Mouse (Mus musculus) forelimb bud, embryonic 11.5 days (tissue): ENCODE measurements around the gene Meis2.

Experiments used
- DNase-seq: peaks from one replicate; pipeline ENCODE4 v3.0.0-alpha.2; 2012; ENCODE audit warnings: low read depth, low spot score

Meis2 gene

DNA sequence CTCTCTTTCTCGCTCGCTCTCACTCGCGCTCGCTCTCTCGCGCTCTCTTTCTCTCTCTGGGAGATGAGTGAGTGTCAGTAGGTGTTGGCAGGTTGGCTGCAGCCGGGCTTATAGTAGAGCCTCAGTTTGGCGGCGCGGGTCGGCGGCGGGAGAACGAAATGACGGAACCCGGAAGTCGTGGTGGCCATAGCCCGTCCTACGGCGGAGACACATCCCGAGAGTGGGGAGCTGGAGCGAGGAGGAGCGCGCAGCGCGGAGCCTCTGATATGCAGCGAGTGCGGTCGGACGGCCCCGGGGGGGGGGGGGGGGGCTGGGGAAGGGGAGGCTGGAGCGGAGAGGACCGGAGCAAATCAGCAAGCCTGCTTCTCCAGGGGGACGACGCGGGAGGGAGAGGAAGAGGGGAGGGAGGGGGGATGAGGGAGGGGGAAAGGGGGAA, at the start of gene Meis2:
Gene Meis2, minus strand, starts transcription at position 270 of the 436 bp plus-strand sequence.
- peak; percentile 79 for DNase-seq

DNA sequence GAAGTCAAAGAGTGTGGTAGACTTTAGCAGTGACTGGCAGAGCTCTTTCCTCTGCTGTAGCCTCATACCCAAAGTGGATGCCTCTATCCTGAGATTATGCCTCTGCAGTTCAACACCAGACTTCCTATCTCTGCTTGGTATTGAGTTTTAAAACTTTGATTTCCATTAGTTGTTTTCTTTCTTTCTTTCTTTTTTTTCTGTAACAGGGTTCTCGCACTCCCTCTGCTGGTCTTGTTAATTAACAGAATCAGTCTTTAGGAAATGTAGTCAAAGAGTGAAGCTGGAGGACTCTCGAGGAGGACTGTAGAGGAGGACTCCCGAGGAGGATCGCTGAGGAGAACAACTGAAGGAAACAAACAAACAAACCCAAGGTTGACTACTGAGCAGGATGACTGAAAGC, 40.6 kb upstream of the Meis2 start:
- DNase-seq: no peak

DNA sequence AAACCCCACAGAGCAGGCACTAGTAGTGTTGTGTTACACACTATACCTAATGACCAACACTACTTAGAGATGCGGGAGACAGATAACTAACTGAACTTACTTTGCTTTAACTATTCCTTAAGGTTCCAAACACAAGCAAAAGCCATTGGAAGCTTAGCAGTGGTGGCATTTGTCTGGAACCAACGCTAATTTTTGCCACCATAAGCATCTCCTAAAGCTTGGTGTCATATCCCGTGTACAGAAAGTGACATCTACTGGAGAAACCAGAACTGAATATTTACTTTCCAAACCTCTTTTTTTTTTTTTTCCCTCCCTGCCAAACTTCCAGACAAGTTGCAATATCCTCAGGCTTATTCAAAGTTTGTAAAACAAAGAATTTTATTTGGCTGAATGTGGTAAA, 39.5 kb upstream of the Meis2 start:
- DNase-seq: no peak

DNA sequence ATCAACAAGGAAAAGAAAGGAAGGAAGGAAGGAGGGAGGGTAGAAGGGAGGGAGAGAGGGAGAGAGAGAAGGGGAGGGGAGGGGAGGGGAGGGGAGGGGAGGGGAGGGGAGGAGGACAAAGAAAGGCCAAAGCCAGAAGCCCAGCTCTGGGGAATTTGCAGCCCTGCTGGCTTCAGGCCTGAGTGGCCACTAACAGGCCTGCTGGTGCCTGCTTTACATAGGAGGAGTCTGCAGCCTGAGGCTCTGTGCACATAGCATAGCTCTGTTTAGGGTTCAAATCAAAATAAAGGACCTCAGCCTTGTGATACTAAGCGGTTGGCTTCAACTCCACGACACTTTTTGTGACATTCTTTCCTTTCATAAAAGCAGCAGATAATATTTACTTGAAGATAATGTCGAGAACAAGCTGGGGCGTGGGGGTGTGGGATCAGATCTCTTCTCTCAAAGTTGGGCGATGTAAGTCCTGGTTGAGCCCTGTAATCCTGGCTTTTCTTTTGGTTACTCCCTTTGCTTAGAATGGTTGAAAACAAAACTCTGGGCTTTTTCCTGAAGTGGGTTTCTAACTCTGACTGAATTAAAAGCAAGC, 37.9 kb upstream of the Meis2 start:
- no peak for DNase-seq

DNA sequence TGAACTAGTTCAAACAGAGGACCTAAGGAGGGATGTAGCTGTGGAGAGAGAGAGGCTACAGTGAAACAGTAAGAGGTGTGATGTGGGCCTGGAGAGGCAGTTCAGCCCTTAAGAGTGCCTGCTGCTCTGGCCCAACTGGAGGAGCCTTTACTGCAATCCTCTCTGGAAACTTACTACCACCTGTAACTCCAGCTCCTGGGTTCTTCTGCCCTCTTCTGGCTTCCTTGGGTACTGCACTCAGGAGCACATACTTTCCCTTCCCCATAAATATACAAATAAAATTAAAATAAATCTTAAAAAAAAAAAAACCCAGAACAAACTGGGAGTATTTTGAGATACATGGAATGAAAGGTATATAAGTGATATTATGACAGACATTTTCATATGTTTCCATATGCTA, 35.6 kb upstream of the Meis2 start:
- peak; percentile 58 for DNase-seq

DNA sequence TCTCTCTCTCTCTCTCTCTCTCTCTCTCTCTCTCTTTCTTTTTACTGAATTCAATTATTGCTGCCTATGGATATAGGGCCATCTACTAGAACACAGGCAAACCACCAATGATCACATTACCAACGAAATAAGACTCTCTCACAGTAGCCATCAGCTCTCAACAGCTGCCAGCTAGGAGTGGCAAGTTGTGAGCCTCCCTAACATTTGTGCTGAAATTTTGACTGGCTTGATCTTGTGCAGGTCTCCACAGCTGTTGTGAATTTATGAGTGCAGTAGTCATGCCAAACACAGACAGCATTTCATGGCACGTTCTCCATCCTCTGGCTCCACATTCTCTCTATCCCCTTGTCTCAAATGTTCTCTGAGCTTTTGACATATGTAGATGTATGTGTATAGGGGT, 15.3 kb upstream of the Meis2 start:
- DNase-seq: no peak

DNA sequence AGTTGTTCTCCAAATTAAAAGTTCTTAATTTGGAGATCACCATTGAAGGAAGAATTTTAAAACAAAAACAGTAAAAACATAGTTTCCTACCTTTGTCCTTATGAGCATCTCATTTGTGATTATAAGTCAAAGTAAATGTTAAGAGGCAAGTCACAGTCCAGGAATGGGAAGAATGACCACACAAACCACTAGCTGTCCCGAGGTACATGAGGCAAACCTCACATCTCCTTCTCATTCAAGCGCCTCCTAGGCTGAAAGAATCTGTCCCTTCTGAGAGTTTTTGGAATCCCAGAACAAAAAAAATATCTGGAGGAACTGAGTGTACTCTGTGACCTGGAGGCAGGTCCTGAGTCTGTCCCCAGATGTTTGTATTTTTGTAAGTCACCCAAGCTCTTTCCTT, 13.2 kb upstream of the Meis2 start:
- DNase-seq: no peak

DNA sequence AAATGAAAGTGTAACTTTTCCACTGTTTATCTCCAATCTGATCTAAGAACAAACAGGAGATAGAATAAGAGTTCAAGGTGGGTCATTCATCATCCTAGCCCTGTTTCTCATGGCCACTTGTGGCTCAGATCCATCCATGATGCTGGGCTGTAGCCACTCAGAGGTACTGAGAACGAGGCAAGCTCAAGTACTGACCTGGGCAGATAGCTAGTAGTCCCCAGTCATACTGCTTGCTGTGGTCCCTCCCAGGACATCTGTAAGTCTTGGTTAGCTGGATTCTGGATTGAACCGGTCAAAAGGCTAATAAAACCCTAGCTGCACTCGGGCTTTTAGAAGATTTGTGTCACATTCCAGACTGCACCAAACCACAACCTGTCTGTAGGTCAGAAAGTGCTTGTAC, 12.1 kb upstream of the Meis2 start:
- DNase-seq: no peak

DNA sequence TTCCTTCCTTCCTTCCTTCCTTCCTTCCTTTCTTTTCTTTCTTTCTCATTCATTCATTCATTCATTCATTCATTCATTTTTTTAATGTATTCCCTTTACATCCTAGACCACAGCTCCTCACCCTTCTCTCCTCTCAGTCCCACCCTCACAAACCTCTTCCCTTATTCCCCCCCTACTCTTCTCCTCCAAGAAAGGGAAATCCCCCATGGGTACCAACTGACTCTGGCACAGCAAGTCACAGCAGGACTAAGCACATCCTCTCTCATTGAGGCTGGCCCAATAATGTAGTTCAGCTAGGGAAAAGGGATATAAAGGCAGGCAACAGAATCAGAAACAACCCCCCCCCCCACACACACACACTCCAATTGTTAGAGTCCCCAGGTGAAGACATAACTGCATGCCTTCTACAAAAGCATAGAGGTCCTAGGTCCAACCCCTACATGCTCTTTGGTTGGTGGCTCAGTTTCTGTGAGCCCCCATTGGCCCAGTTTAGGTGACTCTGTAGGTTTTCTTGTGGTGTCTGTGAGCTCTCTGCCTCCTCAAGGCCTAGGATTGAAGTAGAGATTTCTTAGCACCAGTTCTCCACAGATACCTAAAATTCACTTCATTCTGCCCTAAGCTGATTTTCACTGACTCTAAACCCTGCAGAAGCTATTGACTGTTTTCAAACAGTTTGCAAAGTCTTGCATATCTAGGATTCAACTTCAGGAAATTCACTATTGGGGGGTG, 11.3 kb upstream of the Meis2 start:
- no peak for DNase-seq

DNA sequence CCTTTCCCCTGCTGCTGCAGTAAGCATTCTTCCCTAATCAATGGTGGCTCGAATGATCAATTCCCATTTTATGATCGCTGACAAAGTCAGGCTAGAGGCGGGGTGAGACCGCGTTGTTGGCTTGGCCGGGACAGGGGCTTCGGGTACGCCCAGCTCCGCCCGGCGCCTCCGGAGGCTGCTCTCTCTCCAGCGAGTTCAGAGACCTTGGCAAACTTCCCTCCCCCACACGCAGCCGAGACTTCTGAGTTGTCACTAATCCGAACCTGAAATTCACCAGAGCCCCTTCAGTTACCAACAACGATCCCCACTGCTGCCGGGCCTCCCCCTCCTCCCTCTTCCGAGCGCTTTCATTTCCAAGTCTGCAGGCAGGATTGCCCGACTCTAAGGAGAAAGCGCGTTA, 10.3 kb upstream of the Meis2 start:
- DNase-seq: peak; percentile 85

DNA sequence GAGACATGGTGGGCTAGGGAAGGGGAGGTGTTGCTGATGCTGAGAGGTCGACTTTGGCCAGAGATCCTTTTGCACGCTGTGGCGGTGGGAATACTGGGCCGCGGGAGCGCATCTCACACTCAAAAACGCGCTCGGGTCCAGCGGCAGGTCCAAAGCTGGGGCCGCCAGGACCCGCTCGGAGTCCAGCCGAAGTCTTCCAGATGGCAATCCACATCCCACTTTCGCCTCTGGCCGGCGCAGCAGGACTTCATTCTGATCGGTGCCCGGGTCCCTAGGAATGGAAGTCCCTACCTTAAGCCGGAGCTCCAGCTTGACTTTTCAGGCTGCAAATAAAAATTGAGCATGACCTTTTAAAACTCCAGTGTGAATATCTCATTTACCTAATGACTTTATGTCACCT, 9.8 kb upstream of the Meis2 start:
- DNase-seq: no peak

DNA sequence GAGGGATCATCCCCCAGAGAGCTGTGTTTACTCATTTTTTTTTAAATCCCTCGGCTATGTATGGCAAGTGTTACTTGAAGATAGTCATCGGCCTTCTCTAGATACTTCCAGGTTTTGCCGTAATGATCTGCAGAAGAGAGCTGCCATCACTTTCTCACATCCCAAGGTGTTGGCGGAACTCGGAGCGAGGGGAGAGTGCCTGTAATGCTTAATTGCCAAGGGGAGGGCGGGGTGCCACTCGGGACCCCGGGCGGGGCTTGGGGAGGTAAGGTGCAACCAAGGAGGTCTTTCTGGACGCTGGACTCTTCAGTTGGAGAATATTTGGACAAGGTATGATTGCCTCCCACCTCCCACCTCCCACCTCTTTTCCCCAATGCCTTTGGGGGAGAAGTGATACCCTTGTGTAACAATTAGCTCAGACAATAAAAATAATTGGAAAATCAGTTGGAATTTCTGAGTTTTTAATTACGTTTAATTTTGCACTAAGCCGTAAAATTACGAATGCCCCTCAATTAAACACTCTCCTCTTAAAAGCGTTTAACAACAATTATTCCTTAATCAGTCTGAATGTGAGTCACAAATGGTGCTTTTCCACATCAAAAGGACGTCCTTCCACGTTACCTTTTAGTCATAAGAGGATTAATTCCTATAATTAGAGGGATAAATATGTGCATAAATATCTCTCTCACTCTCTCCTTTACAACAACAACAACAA, 9.2 kb upstream of the Meis2 start:
- DNase-seq: no peak

DNA sequence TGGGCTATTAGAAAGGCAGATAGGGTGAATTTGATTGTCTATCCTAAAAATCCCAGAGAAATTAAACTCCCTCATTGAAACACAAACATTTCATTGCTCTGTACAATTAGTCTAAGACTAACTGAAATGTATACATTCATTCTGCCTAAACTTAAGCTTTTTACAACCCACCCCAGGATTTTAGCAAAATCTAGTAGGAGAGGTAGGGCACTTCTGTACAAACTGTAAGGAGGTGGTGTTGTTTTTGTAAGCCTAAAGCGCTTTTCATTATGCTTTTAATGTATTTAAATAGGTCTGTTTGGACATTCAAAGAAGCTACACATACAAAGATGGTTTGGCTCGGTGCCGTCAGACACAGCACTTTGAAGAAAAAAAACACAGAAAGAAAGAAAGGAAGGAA, 8.4 kb upstream of the Meis2 start:
- DNase-seq: no peak

DNA sequence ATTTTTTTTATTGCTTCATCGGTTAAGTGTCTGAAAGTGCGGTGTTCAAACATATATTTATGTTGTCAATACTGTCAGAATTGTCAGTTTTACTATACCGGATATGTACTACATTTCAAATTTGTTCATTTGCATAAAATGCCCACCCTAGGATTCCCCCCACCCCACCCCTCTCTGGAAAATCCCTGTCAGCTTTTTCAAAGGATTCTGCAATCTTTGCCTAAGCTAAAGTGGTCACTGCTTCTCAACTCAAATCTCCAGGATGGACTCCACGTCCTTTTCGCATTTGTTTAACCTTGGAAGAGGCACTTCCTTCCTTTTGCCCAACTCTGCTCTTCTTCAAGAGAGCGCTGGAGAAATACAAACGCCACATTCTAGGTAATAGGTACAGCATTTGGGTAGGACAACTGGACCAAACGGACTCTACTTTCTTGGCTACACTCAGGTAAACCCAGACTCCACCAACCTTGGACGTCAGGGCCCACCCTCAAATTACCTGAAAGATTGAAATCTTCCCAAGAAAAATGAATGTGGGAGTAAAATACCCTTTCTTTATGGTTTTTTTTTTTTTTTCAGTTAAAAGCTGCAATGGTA, 7.8 kb upstream of the Meis2 start:
- DNase-seq: no peak

DNA sequence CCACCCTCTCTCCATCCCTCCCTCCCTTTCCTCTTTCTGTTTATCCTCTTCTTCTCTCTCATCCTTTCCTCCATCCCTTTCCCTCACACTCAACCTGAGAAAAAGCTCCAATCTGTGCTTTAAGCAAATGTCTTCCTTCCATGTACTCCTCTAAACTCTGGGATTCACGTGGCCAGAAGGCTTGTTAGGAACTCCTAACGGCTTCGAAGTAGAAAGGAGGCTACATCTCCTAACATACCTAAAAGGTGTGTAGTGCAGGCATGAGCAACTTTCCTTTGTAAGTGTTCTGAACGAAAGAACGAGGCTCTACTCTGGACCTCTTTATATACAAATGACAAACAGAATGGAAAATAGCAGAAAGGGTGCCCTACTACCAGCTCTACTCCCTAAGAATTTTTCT, 7.1 kb upstream of the Meis2 start:
- no peak for DNase-seq

DNA sequence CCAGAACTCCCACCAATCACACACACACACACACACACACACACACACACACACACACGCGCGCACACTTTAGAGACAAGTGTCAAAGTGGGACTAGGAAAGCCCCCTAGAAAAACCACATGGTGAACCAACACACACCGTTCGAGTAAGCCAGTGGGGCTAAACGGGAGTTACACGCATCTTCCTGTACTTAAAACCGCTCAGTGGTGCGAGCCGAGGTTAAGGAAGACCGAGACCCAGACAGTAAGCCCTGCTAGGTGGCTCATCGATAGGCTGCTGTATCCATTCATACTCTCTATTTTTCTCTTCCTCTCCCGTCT, 6.6 kb upstream of the Meis2 start:
- DNase-seq: no peak

DNA sequence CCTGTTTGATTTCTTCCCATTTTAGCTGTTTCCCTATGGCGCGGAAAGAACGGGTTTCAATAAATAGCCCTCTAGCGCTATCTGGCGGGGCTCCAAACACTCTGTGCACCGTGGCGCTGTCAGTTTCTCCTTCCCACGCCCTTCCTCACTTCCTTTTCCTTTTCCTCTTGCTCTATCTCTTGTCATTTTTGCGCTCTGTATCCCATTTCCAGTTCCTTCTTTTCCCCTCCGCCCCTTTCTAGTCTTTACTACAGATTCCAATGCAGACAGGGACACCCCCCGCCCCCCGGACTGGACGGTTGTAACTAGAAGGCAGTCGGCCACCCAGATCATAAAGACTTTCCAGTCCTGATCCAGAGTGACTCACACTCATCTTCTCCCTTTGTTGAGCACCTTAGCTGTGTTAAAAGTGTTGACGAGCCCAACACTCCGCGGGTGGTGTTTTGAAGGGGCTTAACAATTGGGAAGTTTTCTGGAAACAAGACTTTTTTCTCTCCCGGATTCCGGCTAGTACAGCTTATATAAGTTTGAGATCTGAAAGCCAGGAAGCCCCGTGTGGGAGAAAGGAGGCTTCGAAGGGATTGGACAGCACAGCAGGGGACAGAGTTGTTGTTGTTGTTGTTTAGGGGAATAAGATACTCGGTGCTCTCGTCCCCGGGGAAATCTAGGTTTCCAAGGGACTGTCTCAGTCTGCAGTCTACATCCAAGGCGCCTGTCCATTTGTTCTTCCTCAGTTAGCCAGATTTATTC, 6.1 kb upstream of the Meis2 start:
- no peak for DNase-seq

DNA sequence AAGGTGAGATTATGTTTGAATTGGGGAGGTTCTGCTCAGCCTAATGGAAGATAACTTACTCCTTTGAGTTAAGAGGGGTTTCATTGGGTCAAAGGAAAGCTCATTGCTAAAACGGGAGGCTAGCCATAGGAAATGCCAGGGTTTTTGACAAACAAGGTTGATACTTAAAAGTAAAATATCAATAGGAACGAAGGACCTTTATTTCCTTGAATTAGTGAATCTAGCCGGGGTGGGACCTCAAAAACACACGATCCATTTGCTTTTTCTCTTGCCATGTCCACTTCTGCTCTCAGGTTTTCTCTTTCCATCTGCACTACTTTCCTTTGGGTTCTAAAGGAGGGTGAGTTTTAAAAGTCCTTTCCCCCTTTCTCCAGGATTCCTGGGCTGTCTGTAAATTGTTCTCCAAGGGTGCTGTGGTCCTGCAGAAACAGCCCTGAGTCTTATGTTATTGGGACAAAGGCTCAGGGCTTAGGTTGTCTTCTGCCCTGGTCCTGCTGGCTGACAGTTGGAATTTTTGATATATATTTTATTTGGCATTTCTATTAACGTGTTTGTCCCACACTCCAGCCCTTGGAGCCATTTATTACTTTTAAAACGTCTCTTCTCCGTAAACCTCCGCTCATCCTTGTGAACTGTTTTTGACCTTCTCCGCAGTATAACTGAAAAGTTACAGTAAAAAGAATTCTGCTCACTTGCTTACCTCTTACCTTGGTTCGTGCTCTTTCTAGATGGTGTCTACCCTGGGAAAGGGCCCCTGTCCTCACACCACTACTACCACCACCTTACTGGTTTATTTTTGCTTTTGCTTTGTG, 5.2 kb upstream of the Meis2 start:
- DNase-seq: no peak

DNA sequence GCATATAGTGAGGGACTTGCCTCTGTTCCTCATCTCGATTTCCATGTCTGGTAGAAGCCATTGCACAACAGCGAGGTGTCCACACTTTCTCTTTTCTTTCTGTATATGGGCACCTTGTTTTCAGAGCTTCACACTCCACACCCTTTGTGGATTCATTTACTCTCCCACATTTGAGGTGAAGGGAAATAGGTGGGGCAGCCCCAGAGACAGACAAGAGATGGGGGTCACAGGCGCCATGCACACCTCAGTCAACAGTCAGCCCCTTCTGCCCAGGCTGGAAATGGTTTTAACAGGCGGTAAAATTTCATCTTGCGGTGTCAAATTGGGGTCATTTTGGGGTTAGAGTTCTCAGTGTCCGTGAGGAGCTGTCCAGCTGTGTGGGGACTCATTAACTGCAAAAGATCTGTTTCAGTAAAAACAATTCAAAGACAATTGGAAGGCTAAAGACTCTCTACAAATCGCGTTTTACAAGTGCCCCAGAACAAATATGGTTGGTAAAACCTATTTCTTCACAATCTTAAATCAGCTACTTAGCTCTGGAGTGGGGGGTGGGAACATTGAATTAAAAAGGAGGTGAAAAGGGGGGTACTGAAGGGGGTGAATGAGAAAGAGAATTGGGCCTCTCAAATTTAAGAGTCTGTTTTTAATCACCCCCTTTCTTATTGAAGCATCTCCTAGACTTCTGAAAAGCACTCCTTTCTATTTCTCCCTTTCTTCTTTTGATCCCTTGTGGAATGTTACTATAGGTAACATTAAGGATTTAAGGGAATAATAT, 4.0 kb upstream of the Meis2 start:
- DNase-seq: no peak

DNA sequence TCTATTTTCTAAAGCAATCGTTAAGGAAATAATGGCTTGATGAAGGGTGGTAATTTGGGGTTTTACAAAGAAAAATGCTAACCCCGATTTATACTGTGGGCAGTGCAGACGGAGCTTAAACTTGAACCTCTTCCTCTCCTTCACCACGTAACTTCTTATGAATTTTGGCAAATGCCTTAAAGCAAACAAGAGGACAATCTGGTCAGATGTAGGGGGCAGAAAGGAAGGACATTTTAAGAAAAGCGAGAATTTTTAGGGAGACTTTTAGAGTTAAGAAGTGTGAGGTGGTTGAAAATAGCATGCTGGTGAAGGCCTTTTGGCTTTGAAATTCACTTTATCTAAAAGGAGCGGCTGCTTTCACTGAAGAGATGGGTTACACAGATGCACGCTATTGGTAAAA, 3.3 kb upstream of the Meis2 start:
- no peak for DNase-seq
